Mouse (Mus musculus): Measurements from ENCODE around the gene Phlpp2.

GRCm38 (mm10) chr8:109972901-109973300 is 104.6 kb downstream of the Phlpp2 start:
- TF ChIP-seq CTCF (conservative IDR thresholded peaks at IDR 0.05; ENCODE audit: low read length) (no peak), POU5F1 (IDR thresholded peaks at IDR 0.05; ENCODE audit: borderline replicate concordance, low read length) (no peak), NANOG (IDR thresholded peaks at IDR 0.05; ENCODE audit: borderline replicate concordance, low read length) (no peak)
